Mouse (Mus musculus) intestine, embryonic 14.5 days (tissue): ENCODE measurements at regions not wholly inside any gene's neighbourhood (a gene's known extent, or its start where the extent isn't known, plus 50 kb on each side); places are given as distances from the start of the nearest gene placed in this dataset.

ENCODE experiments used
- ATAC-seq: fragments of 200-750 bp; cut with Nextera tagmentation; replicated peaks from 2 replicates; pipeline ENCODE4 v1.8.0; 2017; ENCODE audit warnings: low read depth, moderate number of reproducible peaks, moderate TSS enrichment, moderate library complexity; ENCODE audit not compliant: low FRiP score, low TSS enrichment
- DNase-seq: peaks from one replicate; pipeline ENCODE4 v3.0.0-alpha.2; 2018; ENCODE audit warnings: low spot score
- H3K27ac ChIP-seq: fragments of 300-500 bp; sonication (generic); 2 replicates; pipeline ENCODE4 v1.5.1; 2014; ENCODE audit warnings: low read depth, mild to moderate bottlenecking, control low read depth
- H3K27me3 ChIP-seq: fragments of 300-500 bp; sonication (generic); replicated peaks from 2 replicates; pipeline ENCODE4 v1.6.1; 2014; ENCODE audit warnings: low read length, control low read depth; ENCODE audit not compliant: control insufficient read depth, insufficient read depth
- H3K36me3 ChIP-seq: fragments of 300-500 bp; sonication (generic); 2 replicates; pipeline ENCODE4 v1.6.1; 2014; ENCODE audit warnings: low read length, control low read depth; ENCODE audit not compliant: control insufficient read depth, insufficient read depth
- H3K4me1 ChIP-seq: fragments of 300-500 bp; sonication (generic); replicated peaks from 2 replicates; pipeline ENCODE4 v1.6.1; 2014; ENCODE audit warnings: low read length, control low read depth, mixed read lengths; ENCODE audit not compliant: control insufficient read depth, insufficient read depth
- H3K4me2 ChIP-seq: fragments of 300-500 bp; sonication (generic); 2 replicates; pipeline ENCODE4 v1.6.1; 2014; ENCODE audit warnings: low read length
- H3K4me3 ChIP-seq: fragments of 300-500 bp; sonication (generic); 2 replicates; pipeline ENCODE4 v1.5.1; 2014; ENCODE audit warnings: low read depth, low read length, control low read depth, mixed read lengths
- H3K9ac ChIP-seq: fragments of 300-500 bp; sonication (generic); 2 replicates; pipeline ENCODE4 v1.6.1; 2014; ENCODE audit warnings: mild to moderate bottlenecking, low read length
- H3K9me3 ChIP-seq: fragments of 300-500 bp; sonication (generic); 2 replicates; pipeline ENCODE4 v1.6.1; 2016; ENCODE audit warnings: low read length, control low read depth; ENCODE audit not compliant: control insufficient read depth
- WGBS: fragments of 180-500 bp; shearing (Covaris S2); extraction: QIAGEN DNeasy Blood & Tissue Kit; methylation state at CpG from one replicate; pipeline ENCODE4 v1.1.7; 2014; 5-methylcytosine and 5-hydroxymethylcytosine counted together

GRCm38 (mm10) chr1:164678303-164678702 lies 118.1 kb upstream of the Dpt start:
- Histone ChIP-seq H3K27me3 (no peaks in the 10 kb centered on the region), H3K4me2 (no peak overlapping the region), H3K27ac (no peak overlapping the region), H3K9ac (no peak overlapping the region), H3K36me3 (no peaks in the 10 kb centered on the region), H3K4me3 (no peak overlapping the region), H3K9me3 (no peaks in the 10 kb centered on the region), H3K4me1 (no peaks in the 10 kb centered on the region)
- ATAC-seq, result no peak
- DNase-seq, result no peak
- WGBS, result 47% methylated on average over 3 of the region's 3 CpGs

GRCm38 (mm10) chr1:164652244-164652643 lies 144.2 kb upstream of the Dpt start:
- Histone ChIP-seq H3K27me3 (no peaks in the 10 kb centered on the region), H3K4me2 (no peak overlapping the region), H3K9ac (no peak overlapping the region), H3K36me3 (no peaks in the 10 kb centered on the region), H3K9me3 (no peaks in the 10 kb centered on the region), H3K27ac (no peak overlapping the region), H3K4me1 (no peaks in the 10 kb centered on the region), H3K4me3 (no peak overlapping the region)
- no peak for DNase-seq
- WGBS, result 96% methylated on average over 1 of the region's 1 CpGs
- ATAC-seq, result no peak

- Histone ChIP-seq H3K9me3 (no peaks in the 10 kb centered on the region), H3K4me2 (no peak overlapping the region), H3K36me3 (no peaks in the 10 kb centered on the region), H3K27ac (no peak overlapping the region), H3K4me3 (no peak overlapping the region), H3K4me1 (no peaks in the 10 kb centered on the region; the same call in 1 of the 2 replicates), H3K9ac (no peak overlapping the region), H3K27me3 (no peaks in the 10 kb centered on the region)
- 86% methylated on average over 7 of the region's 7 CpGs for WGBS
- no peak for DNase-seq
- ATAC-seq, result no peak
These were observed 158.5 kb upstream of the Dpt start for GRCm38 (mm10) chr1:164637901-164638462.

- H3K4me1 ChIP-seq, result no peaks in the 10 kb centered on the region; the same call in 1 of the 2 replicates
- no peak overlapping the region for H3K27ac ChIP-seq
- WGBS, result 84% methylated on average over 6 of the region's 6 CpGs
- no peak overlapping the region for H3K4me2 ChIP-seq
- H3K9me3 ChIP-seq, result no peaks in the 10 kb centered on the region
- ATAC-seq, result no peak
- no peaks in the 10 kb centered on the region for H3K36me3 ChIP-seq
- no peaks in the 10 kb centered on the region for H3K27me3 ChIP-seq
- no peak overlapping the region for H3K9ac ChIP-seq
- H3K4me3 ChIP-seq, result no peak overlapping the region
- DNase-seq, result no peak
These were observed 164.8 kb upstream of the Dpt start for GRCm38 (mm10) chr1:164631679-164632078.

DNA sequence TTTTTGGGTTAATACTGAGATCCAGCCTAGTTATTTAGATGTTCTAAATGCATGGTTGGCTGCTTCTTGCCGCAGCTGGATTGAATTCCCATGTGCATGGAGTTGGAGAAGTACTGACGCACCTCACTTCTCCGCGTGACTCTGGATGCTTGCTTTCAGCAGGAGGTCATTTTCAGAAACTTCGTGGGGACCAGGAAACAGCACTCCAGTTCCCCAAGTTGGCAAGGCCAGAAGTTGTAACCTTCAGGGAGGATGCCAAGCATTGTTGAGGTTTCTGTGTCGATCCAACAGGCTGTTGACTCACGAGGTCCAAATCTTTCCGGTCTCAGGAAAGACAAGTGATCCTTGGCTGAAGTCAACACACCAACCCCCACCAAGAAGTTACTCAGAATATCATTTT lies 167.6 kb upstream of the Dpt start:
- H3K9me3 ChIP-seq, result no peaks in the 10 kb centered on the region
- H3K27me3 ChIP-seq, result no peaks in the 10 kb centered on the region
- no peak overlapping the region for H3K9ac ChIP-seq
- 88% methylated on average over 8 of the region's 8 CpGs for WGBS
- DNase-seq (no peak), ATAC-seq (no peak)
- H3K27ac ChIP-seq, result no peak overlapping the region
- no peak overlapping the region for H3K4me2 ChIP-seq
- H3K36me3 ChIP-seq, result no peaks in the 10 kb centered on the region
- H3K4me1 ChIP-seq, result no peaks in the 10 kb centered on the region
- no peak overlapping the region for H3K4me3 ChIP-seq

DNA sequence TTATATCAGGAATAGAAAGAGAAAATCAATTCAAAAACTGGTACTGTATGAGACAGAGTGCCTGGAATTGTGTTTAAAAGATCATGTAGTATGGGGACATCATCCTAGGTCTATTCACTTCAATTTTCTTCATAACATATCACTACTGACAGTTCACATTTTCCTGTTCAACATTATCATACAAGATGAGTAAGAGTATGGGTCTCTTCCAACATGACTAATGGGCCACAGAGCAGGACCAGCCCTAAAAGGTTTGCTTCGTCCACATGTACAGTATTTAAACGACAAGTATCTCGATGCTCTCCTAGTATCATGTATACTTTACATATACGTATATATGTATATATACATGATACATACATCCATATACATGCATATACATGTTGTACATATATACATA lies 164.8 kb upstream of the Atp1b1 start:
- 90% methylated on average over 4 of the region's 4 CpGs for WGBS
- H3K27me3 ChIP-seq, result no peaks in the 10 kb centered on the region
- no peak overlapping the region for H3K27ac ChIP-seq
- no peaks in the 10 kb centered on the region for H3K36me3 ChIP-seq
- no peaks in the 10 kb centered on the region for H3K4me1 ChIP-seq
- H3K9ac ChIP-seq, result no peak overlapping the region
- DNase-seq (no peak), ATAC-seq (no peak)
- no peaks in the 10 kb centered on the region for H3K9me3 ChIP-seq
- H3K4me2 ChIP-seq, result no peak overlapping the region
- no peak overlapping the region for H3K4me3 ChIP-seq

DNA sequence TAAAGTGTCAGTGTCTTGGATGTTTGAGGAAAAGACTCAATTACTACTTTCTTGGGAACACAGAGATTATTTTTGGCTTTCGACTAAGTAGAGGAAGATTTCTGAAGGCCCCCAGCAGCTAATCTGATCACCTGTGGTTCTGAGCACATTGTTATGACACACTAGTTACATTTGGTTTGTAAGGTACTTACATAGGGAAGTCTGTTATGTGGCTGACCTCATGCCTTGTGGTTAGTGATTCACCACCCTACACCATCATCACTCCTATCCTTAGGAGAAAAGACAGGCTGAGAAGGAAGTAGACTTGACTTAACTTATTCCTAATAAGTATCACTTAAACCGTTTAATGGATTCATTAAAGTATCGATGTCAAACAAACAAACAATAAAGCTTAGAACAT lies 164.3 kb upstream of the Atp1b1 start:
- Histone ChIP-seq H3K9me3 (no peaks in the 10 kb centered on the region), H3K4me3 (no peak overlapping the region), H3K9ac (no peak overlapping the region), H3K4me2 (no peak overlapping the region), H3K27me3 (no peaks in the 10 kb centered on the region), H3K36me3 (no peaks in the 10 kb centered on the region), H3K27ac (no peak overlapping the region), H3K4me1 (no peaks in the 10 kb centered on the region)
- ATAC-seq (no peak), DNase-seq (no peak)
- WGBS, result 94% methylated on average over 3 of the region's 3 CpGs

- DNase-seq (no peak), ATAC-seq (no peak)
- H3K4me3 ChIP-seq, result no peak overlapping the region
- H3K9me3 ChIP-seq, result no peaks in the 10 kb centered on the region
- H3K27ac ChIP-seq, result no peak overlapping the region
- H3K4me2 ChIP-seq, result no peak overlapping the region
- no peaks in the 10 kb centered on the region for H3K4me1 ChIP-seq
- 74% methylated on average over 1 of the region's 1 CpGs for WGBS
- H3K9ac ChIP-seq, result no peak overlapping the region
- no peaks in the 10 kb centered on the region for H3K36me3 ChIP-seq
- H3K27me3 ChIP-seq, result no peaks in the 10 kb centered on the region
These were observed 162.0 kb upstream of the Atp1b1 start for GRCm38 (mm10) chr1:164620129-164620528.

GRCm38 (mm10) chr1:164617871-164618270 lies 159.7 kb upstream of the Atp1b1 start:
- Histone ChIP-seq H3K4me1 (no peaks in the 10 kb centered on the region), H3K9ac (no peak overlapping the region), H3K4me2 (no peak overlapping the region), H3K27me3 (no peaks in the 10 kb centered on the region), H3K36me3 (no peaks in the 10 kb centered on the region), H3K4me3 (no peak overlapping the region), H3K9me3 (no peaks in the 10 kb centered on the region), H3K27ac (no peak overlapping the region)
- ATAC-seq, result no peak
- no peak for DNase-seq
